Mouse (Mus musculus): ENCODE results near the gene Wfdc21. TPM values are rescaled to one million over a fixed set of nuclear protein-coding genes. Genes with fewer than 3 reads are reported as not detected.

Gene Wfdc21
- not detected in 2 replicates for polyA plus RNA-seq (2015; fragmentation: Nextera tagmentation; extraction: Ambion mirVana)

GRCm38 (mm10) chr11:83746681-83747080, at the start of gene Wfdc21:
Gene Wfdc21 (plus strand): TSS chr11:83746940.
- no peak within 1 kb of the TSS for H3K27ac ChIP-seq (replicated peaks)
- 78% methylated on average over 5 of the region's 5 CpGs for WGBS
- no peak for ATAC-seq (ENCODE audit: low FRiP score, low read depth)
- no peak within 1 kb of the TSS for H3K4me2 ChIP-seq
- no peaks in the 10 kb centered on the region for H3K4me1 ChIP-seq (replicated peaks)
- no peaks in the 10 kb centered on the region for H3K9me3 ChIP-seq
- H3K9ac ChIP-seq, result no peak within 1 kb of the TSS
- no peak within 1 kb of the TSS for H3K4me3 ChIP-seq
- peaks cover 19% of the 10 kb centered on the region for H3K27me3 ChIP-seq
- no peaks in the 10 kb centered on the region for H3K36me3 ChIP-seq

DNA sequence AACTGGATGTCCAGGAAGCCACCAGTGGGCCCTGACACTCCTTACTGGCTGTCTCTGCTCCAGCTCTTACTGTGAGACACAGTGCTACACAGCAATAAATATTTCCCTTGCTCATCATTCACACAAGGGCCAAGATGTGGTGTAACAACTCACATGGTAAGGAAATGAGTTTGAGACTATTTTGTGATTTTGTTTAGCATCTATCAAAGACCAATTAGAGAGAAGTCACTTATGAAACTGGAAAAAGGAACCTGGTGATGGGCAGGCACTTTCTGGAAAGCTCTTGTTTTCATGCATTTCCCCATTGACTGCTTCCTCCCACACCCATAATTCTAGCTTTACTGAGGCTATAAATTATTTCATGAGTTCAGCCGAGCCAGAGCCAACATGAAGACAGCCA, 43.0 kb upstream of the Wfdc21 start, which contains the start of gene Wfdc17:
TSS of gene Wfdc17 (plus strand) at position 287 of the 400 bp plus-strand sequence.
- WGBS, result 66% methylated on average over 1 of the region's 1 CpGs
- H3K9ac ChIP-seq, result no peak within 1 kb of the TSS
- no peaks in the 10 kb centered on the region for H3K36me3 ChIP-seq
- H3K4me2 ChIP-seq, result no peak within 1 kb of the TSS
- no peak within 1 kb of the TSS for H3K27ac ChIP-seq (replicated peaks)
- ATAC-seq (ENCODE audit: low FRiP score, low read depth), result no peak
- no peaks in the 10 kb centered on the region for H3K27me3 ChIP-seq
- no peaks in the 10 kb centered on the region for H3K4me1 ChIP-seq (replicated peaks)
- H3K4me3 ChIP-seq, result no peak within 1 kb of the TSS
- no peaks in the 10 kb centered on the region for H3K9me3 ChIP-seq

DNA sequence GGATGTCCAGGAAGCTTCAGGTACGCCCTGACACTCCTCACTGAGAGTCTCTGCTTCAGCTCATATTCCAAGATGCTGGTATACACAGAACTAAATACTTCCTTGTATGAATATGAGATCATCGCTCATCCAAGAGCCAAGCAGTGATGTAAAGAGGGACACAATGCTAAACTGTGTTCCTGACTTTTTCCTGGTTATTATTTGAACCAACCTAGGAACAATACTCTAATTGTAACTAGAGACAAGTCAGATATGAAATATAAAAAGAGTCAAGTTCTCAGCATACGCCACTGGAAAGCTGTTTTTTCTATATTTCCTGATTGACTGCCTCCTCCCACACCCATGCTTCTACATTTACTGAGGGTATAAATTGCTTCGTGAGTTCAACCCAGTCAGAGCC, 38.0 kb upstream of the Wfdc21 start, which contains the start of gene Wfdc18:
TSS of gene Wfdc18 (plus strand) at position 301 of the 400 bp plus-strand sequence.
- no peak within 1 kb of the TSS for H3K9ac ChIP-seq
- no peaks in the 10 kb centered on the region for H3K4me1 ChIP-seq (replicated peaks)
- ATAC-seq (ENCODE audit: low FRiP score, low read depth), result no peak
- no peaks in the 10 kb centered on the region for H3K9me3 ChIP-seq
- no peak within 1 kb of the TSS for H3K4me2 ChIP-seq
- no peak within 1 kb of the TSS for H3K4me3 ChIP-seq
- no peak within 1 kb of the TSS for H3K27ac ChIP-seq (replicated peaks)
- H3K36me3 ChIP-seq, result no peaks in the 10 kb centered on the region
- 72% methylated on average over 4 of the region's 4 CpGs for WGBS
- H3K27me3 ChIP-seq, result no peaks in the 10 kb centered on the region

DNA sequence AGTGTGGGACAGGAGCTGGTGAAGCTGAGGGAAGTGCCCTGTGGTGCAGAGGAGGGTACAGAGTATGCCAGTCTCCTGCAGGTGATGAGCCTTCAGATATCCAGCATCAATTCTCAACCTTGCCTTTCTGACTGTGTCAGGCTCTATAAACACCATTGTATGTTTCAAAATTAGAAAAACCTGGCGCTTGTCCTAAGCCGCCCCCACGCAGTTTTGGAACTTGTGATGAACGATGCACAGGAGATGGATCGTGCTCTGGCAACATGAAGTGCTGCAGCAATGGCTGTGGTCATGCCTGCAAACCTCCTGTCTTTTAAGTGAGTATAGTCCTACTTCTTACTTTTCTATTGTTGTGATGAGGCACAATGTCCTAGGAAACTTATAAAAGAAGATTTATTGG, 37.1 kb upstream of the Wfdc21 start:
- Histone ChIP-seq H3K36me3 (no peaks in the 10 kb centered on the region), H3K9ac (no peak overlapping the region), H3K4me2 (no peak overlapping the region), H3K9me3 (no peaks in the 10 kb centered on the region), H3K4me3 (no peak overlapping the region), H3K27ac (replicated peaks) (no peak overlapping the region), H3K4me1 (replicated peaks) (no peaks in the 10 kb centered on the region), H3K27me3 (no peaks in the 10 kb centered on the region)
- ATAC-seq (ENCODE audit: low FRiP score, low read depth), result no peak
- 93% methylated on average over 5 of the region's 5 CpGs for WGBS

- Histone ChIP-seq H3K36me3 (no peaks in the 10 kb centered on the region), H3K27ac (replicated peaks) (no peak overlapping the region), H3K4me1 (replicated peaks) (no peaks in the 10 kb centered on the region), H3K9me3 (no peaks in the 10 kb centered on the region), H3K9ac (no peak overlapping the region), H3K4me3 (no peak overlapping the region), H3K27me3 (no peaks in the 10 kb centered on the region), H3K4me2 (no peak overlapping the region)
- 87% methylated on average over 1 of the region's 1 CpGs for whole genome bisulfite sequencing
- ATAC-seq (ENCODE audit: low FRiP score, low read depth), result no peak
Observed at GRCm38 (mm10) chr11:83712671-83713070, 34.1 kb upstream of the Wfdc21 start.

- Histone ChIP-seq H3K27ac (replicated peaks) (no peak overlapping the region), H3K4me3 (no peak overlapping the region), H3K9ac (no peak overlapping the region), H3K9me3 (no peaks in the 10 kb centered on the region), H3K4me2 (no peak overlapping the region), H3K4me1 (replicated peaks) (no peaks in the 10 kb centered on the region), H3K27me3 (no peaks in the 10 kb centered on the region), H3K36me3 (no peaks in the 10 kb centered on the region)
- WGBS, result 86% methylated on average over 2 of the region's 2 CpGs
- ATAC-seq (ENCODE audit: low FRiP score, low read depth), result no peak
Observed at GRCm38 (mm10) chr11:83713925-83714324, 32.8 kb upstream of the Wfdc21 start.

GRCm38 (mm10) chr11:83717042-83717665, 29.6 kb upstream of the Wfdc21 start:
- Histone ChIP-seq H3K36me3 (no peaks in the 10 kb centered on the region), H3K4me2 (no peak overlapping the region), H3K4me3 (no peak overlapping the region), H3K4me1 (replicated peaks) (no peaks in the 10 kb centered on the region), H3K27me3 (no peaks in the 10 kb centered on the region), H3K27ac (replicated peaks) (no peak overlapping the region), H3K9ac (no peak overlapping the region), H3K9me3 (no peaks in the 10 kb centered on the region)
- no peak for ATAC-seq (ENCODE audit: low FRiP score, low read depth)
- WGBS, result 84% methylated on average over 6 of the region's 6 CpGs

DNA sequence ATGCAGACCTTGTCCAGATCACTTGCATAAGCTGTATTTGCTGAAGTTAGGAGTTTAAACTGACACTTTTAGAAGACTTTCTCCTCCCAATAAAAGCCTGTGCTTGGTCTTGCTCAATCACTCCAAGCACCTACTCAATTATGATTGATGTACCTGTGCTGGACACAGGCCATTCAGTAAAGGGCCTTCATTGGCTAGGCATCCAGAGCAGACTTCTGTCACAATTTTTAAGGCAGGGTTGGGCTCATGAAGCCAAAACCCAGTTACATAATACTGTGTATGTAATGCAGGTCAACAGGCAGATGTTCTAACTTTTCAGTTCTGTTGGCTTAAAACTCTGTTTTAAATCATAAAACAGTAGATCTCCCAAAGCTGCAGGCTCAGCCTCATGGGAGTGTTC, 26.0 kb upstream of the Wfdc21 start:
- no peaks in the 10 kb centered on the region for H3K9me3 ChIP-seq
- H3K9ac ChIP-seq, result no peak overlapping the region
- no peaks in the 10 kb centered on the region for H3K27me3 ChIP-seq
- H3K4me1 ChIP-seq (replicated peaks), result no peaks in the 10 kb centered on the region
- H3K4me3 ChIP-seq, result no peak overlapping the region
- H3K4me2 ChIP-seq, result no peak overlapping the region
- H3K27ac ChIP-seq (replicated peaks), result no peak overlapping the region
- no peaks in the 10 kb centered on the region for H3K36me3 ChIP-seq
- ATAC-seq (ENCODE audit: low FRiP score, low read depth), result no peak

DNA sequence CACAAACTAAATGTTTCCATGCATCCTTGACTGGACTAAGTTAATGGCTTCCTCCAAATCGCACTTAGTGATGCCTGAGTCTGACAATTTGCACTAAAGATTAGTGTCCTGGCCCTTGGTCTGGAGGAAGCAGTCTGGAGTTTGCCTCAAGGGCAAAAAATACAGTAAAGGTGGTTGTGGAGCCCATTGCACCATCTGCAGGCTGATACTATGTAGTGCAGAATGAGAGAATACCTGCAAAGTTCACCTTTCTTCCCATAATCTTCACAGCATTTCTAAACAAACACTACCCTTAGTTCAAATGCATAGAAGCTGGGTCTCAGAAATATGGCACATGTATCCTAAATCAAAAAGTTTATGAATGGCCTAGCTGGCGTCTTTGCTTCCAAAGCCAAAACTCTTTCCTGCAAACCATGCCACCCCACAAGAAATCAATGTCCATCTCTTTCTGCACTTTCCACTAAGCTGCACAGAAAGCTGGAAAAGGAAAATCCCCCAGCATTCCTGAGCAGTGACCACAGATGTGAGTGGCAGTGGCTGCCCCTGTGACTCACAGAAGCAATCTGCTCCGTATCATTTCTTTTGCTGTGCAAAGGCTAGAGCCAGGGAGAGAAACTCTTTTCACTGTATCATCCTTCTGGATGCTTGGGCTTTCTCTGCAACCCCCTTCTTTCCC, 17.8 kb upstream of the Wfdc21 start:
- Histone ChIP-seq H3K36me3 (no peaks in the 10 kb centered on the region), H3K27me3 (no peaks in the 10 kb centered on the region), H3K27ac (replicated peaks) (no peak overlapping the region), H3K4me2 (no peak overlapping the region), H3K9ac (no peak overlapping the region), H3K4me3 (no peak overlapping the region), H3K4me1 (replicated peaks) (no peaks in the 10 kb centered on the region), H3K9me3 (no peaks in the 10 kb centered on the region)
- 67% methylated on average over 3 of the region's 3 CpGs for WGBS
- ATAC-seq (ENCODE audit: low FRiP score, low read depth), result no peak

DNA sequence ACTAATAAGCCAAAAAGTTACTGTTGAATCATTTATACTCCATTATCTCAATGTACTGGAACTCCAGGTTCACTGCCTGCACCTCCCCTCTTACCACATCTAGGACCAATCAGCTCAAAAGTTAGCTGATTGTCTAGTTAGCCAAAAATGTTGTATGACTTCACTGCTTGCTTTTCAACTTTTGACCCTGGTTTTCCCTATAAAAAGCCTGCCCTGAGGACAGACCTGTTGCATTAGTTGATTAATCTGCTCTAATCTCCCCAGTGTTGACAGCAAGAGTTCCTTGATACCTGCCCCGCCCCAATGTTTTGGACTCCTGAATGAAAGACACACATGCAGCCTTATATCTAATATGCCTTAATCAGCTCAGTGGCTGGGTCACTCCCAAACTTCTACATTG, 15.6 kb upstream of the Wfdc21 start:
- Histone ChIP-seq H3K27ac (replicated peaks) (no peak overlapping the region), H3K4me3 (no peak overlapping the region), H3K4me1 (replicated peaks) (no peaks in the 10 kb centered on the region), H3K9me3 (no peaks in the 10 kb centered on the region), H3K27me3 (no peaks in the 10 kb centered on the region), H3K9ac (no peak overlapping the region), H3K36me3 (no peaks in the 10 kb centered on the region), H3K4me2 (no peak overlapping the region)
- WGBS, result 97% methylated on average over 1 of the region's 1 CpGs
- no peak for ATAC-seq (ENCODE audit: low FRiP score, low read depth)

- no peak overlapping the region for H3K4me3 ChIP-seq
- no peak overlapping the region for H3K4me2 ChIP-seq
- 80% methylated on average over 5 of the region's 5 CpGs for WGBS
- ATAC-seq (ENCODE audit: low FRiP score, low read depth), result no peak
- H3K27ac ChIP-seq (replicated peaks), result no peak overlapping the region
- no peaks in the 10 kb centered on the region for H3K4me1 ChIP-seq (replicated peaks)
- H3K9me3 ChIP-seq, result no peaks in the 10 kb centered on the region
- H3K9ac ChIP-seq, result no peak overlapping the region
- no peaks in the 10 kb centered on the region for H3K36me3 ChIP-seq
- no peaks in the 10 kb centered on the region for H3K27me3 ChIP-seq
Observed at GRCm38 (mm10) chr11:83733071-83733640, 13.6 kb upstream of the Wfdc21 start.

DNA sequence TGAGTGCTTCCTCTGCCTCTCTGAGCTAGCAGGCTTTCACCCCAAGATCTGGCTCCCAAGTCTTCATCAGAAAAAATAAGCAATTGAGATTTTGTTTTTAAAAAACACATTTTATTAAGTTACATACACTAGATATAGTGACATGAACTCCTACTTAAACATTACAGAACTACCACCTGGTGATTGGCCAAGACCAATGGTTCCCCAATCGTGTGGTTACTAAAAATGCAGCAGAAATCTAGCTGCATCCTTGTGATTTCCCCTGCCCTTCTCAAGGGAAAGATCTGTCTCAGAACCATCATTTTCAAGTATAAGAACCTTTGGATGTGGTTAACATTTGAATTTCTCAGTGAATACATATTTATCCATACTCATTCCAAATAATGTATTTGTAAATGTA, 12.5 kb upstream of the Wfdc21 start:
- Histone ChIP-seq H3K27me3 (no peaks in the 10 kb centered on the region), H3K4me2 (no peak overlapping the region), H3K9me3 (no peaks in the 10 kb centered on the region), H3K27ac (replicated peaks) (no peak overlapping the region), H3K4me3 (no peak overlapping the region), H3K9ac (no peak overlapping the region), H3K36me3 (no peaks in the 10 kb centered on the region), H3K4me1 (replicated peaks) (no peaks in the 10 kb centered on the region)
- ATAC-seq (ENCODE audit: low FRiP score, low read depth), result no peak
- 97% methylated on average over 1 of the region's 1 CpGs for WGBS
